Mouse (Mus musculus) bone marrow macrophage, adult 2 months (primary cell): ENCODE results near the gene Iars. TPM values are rescaled to one million over a fixed set of nuclear protein-coding genes. Genes with fewer than 3 reads are reported as not detected.

Source experiments
- H3K27ac ChIP-seq: 2 replicates; pipeline ENCODE4 v1.5.1; 2012; ENCODE audit warnings: low read depth, low read length; ENCODE audit not compliant: insufficient read depth
- H3K4me1 ChIP-seq: 2 replicates; pipeline ENCODE4 v1.6.1; 2012; ENCODE audit warnings: low read length; ENCODE audit not compliant: control insufficient read depth, insufficient read depth
- H3K4me3 ChIP-seq: 2 replicates; pipeline ENCODE4 v1.5.1; 2012; ENCODE audit warnings: mild to moderate bottlenecking, low read length, moderate library complexity; ENCODE audit not compliant: insufficient read depth
- CTCF ChIP-seq: IDR thresholded peaks from 2 replicates; pipeline ENCODE4 v1.5.1; 2012; ENCODE audit warnings: low read depth, mild to moderate bottlenecking, low read length, moderate library complexity
- POLR2A ChIP-seq: IDR thresholded peaks from 2 replicates; pipeline ENCODE4 v1.6.1; 2012; ENCODE audit warnings: mild to moderate bottlenecking, low read depth, low read length, borderline replicate concordance
- polyA plus RNA-seq: library from polyadenylated mRNA; stranded (reverse); fragments of >200 nt; gene quantifications from 2 replicates; pipeline ENCODE4 v1.2.4, GENCODE M21; 2012; ENCODE audit not compliant: missing spikeins, insufficient read depth, insufficient read length

Gene Iars
- polyA plus RNA-seq, 1 experiment, result 33.2 TPM

DNA sequence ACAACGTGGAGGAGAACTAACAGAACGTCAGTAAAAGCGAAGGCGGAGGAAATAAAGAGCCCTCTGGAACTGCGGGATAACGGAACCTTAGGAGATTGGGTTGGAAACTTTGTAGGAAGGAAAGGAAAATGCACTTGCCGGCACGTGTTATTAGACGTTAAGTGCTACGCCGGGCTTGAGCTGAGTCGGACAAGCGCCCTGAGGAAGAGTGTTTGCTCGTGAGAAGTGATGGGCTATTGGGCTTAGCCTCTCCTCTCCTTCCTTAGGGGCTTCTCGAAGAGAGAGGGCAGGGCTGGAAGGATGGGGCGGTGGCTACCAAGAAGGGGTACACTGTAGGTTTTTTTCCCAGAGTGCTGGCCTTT, 28.7 kb upstream of the Iars start:
- TF ChIP-seq CTCF (no peak), POLR2A (no peak)
- Histone ChIP-seq H3K4me1 (peaks cover 3% of the 10 kb centered on the region; the same call in 1 of the 2 replicates), H3K27ac (peak overlapping the region; percentile 69), H3K4me3 (peak overlapping the region; percentile 91)

DNA sequence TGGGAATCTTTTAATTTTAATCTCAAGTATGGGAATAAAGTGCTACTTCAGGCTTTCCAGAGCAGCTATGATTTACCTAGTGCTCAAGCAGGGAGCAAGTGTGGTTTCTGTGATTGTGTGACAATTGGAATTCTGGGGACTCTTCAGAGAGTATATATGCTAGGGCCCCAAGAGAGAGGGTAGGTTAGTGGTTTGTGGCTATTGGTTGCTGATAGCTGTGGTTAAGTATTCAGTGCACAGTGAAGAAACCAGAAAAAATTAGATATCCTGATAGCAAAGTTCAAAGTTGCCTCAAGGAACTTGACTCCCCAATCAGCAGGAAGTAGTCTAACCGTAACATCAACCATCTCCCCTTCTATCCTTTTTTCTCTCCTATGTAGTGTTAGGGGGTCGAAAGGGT, 4.1 kb upstream of the Iars start:
- Histone ChIP-seq H3K4me1 (peaks cover 2% of the 10 kb centered on the region), H3K4me3 (no peak overlapping the region), H3K27ac (no peak overlapping the region)
- TF ChIP-seq CTCF, result no peak
- TF ChIP-seq POLR2A, result no peak

DNA sequence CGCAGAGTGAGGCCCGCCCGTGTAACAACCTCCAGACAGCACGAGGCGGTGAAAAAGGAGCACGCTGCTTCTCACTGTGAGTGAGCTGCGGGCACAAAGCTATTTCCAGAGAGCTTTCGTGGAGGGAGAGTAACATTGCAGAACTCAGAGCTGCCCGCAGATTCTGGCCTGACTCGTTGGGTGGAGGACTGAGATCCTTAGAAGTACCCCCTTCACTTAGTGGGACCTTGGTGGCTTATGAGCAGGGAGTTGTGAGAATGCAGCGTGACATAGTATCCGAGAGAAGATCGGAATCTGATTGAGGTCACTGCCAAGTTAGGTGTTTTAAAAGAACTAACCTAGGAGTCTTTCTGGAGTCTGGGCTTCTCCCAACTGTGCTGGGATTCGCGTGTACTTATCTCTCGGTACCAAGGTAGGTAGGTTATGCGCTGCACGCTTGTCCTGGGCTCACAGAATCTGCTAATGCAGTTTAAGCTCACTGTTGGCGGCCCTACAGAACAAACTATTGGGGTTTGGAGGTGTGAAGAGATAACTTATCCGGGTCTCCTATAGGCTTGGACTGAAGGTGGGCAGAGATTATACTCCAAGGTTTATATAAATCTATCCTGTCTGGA, 440 bp downstream of the Iars start:
- Histone ChIP-seq H3K4me1 (peaks cover 15% of the 10 kb centered on the region), H3K4me3 (peak overlapping the region; percentile 92), H3K27ac (peak overlapping the region; percentile 19; the same call in 1 of the 2 replicates)
- TF ChIP-seq POLR2A, result no peak
- no peak for TF ChIP-seq CTCF

DNA sequence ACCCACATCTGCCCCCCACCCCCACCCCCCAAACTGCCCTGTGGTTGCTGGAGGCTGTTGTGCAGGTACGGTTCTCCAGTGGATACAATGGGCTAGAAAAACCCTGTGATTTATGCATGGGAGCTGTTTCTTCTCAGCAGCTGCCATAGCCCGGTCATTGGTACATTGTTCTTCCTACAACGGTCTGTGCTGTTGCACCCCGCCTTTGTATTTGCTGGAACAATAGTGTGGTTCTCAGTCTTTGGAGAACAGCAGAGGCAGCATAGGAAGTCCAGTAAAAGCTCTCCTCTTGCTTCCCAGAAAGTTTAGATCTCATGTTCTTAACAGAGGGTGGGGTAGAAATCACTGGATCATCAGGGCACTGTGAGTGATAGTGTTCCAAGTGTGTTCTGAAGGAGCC, 2.4 kb downstream of the Iars start:
- Histone ChIP-seq H3K4me1 (peaks cover 13% of the 10 kb centered on the region), H3K4me3 (peak overlapping the region; percentile 39), H3K27ac (peak overlapping the region; percentile 60)
- TF ChIP-seq CTCF, result no peak
- no peak for TF ChIP-seq POLR2A

DNA sequence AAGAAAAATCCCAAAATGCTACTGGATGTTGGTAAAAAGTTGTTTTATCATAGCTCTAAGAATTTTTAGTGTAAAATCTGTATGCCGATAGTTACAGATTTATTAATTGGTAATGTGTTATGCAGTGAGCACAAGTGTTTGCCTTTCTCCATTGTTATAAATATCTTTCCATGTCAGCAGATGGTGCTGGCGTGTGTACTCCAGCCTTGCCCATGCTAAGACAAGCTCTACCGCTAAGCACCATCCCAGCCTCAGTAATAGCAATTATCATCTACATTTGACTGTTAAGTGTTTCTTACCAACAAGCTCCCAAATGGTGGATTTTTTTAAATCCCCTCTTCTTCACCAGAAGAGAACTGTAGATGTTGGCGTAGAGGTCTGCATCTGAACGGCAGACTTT, 9.2 kb downstream of the Iars start:
- Histone ChIP-seq H3K4me1 (no peaks in the 10 kb centered on the region), H3K4me3 (no peak overlapping the region), H3K27ac (no peak overlapping the region)
- TF ChIP-seq CTCF (no peak), POLR2A (no peak)

DNA sequence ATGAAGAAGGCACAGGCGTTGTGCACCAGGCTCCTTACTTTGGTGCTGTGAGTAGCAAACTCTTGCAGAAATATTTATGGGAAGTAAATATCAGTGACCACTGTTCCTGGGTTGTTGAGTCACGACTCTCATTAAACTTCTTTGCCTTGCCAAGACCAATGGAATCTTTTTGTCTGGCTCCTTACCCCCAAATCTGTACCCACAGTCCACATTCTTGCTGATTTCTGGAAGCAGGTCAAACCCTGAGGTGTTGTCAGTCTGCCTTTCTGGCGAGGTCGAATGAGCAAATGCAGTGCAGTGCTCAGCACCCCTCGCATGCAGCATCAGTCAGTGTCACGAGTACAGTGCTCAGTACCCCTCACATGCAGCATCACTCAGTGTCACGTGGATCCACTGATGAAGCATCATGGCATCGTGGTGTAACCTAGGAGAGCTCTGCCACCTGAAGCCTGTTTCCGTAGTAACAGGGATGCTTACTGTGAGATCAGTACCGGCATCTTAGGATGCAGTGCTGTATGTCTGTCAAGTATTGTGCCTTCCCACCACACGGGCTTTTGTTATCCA, 21.4 kb downstream of the Iars start:
- H3K4me1 ChIP-seq, result no peaks in the 10 kb centered on the region
- no peak for TF ChIP-seq POLR2A
- TF ChIP-seq CTCF, result no peak
- no peak overlapping the region for H3K4me3 ChIP-seq
- H3K27ac ChIP-seq, result no peak overlapping the region

DNA sequence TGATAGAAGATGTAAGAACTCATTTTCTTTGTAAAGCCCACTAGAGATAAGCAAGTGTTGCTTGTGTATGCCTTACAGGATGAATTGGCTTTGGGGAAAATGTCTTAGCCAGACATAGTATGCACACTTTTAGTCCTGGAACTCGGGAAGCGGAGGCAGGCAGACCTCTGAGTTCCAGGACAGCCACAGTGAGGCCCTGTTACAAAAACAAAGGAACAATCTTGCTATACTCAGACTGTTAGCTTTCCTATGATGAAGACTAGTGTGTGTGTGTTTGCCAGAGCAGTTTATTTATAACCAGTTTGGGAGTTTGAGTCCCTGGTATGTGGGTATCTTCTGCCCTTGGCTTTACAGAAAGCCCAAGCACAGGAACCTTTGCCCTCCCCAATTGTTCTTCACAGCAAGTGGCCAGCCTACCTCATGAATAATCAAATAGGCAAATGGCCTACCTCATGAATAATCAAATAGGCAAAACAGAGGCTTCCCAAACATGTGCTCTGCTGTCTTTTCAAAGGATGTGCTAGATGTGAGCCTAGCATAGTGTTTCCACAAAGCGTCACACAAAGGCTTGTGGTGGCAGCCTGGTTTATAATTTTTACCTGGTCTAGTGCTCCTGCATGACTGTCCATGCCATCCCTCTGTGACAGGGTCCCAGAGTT, 24.3 kb downstream of the Iars start:
- no peak overlapping the region for H3K4me3 ChIP-seq
- no peak for TF ChIP-seq CTCF
- TF ChIP-seq POLR2A, result no peak
- H3K4me1 ChIP-seq, result no peaks in the 10 kb centered on the region
- H3K27ac ChIP-seq, result no peak overlapping the region

DNA sequence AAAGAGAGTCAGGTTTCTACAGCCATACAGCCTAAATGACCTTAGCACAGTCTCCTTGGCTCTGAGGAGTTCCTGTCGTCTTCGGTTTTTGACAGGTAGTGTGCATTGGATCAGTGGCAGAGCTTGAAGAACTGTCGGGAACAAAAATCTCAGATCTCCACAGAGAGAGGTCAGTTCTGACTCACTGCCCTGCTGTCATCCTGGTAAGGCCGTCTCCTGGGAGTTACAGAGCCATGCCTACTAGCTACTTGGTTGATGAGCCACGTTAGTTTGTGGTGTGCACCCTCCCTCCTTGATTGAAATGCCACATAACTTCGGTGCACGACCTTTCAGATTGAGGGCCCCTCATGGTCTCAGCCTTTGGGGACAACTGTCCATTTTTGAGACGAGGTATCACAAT, 26.4 kb downstream of the Iars start:
- TF ChIP-seq POLR2A (no peak), CTCF (no peak)
- H3K4me3 ChIP-seq, result no peak overlapping the region
- H3K27ac ChIP-seq, result no peak overlapping the region
- H3K4me1 ChIP-seq, result no peaks in the 10 kb centered on the region

DNA sequence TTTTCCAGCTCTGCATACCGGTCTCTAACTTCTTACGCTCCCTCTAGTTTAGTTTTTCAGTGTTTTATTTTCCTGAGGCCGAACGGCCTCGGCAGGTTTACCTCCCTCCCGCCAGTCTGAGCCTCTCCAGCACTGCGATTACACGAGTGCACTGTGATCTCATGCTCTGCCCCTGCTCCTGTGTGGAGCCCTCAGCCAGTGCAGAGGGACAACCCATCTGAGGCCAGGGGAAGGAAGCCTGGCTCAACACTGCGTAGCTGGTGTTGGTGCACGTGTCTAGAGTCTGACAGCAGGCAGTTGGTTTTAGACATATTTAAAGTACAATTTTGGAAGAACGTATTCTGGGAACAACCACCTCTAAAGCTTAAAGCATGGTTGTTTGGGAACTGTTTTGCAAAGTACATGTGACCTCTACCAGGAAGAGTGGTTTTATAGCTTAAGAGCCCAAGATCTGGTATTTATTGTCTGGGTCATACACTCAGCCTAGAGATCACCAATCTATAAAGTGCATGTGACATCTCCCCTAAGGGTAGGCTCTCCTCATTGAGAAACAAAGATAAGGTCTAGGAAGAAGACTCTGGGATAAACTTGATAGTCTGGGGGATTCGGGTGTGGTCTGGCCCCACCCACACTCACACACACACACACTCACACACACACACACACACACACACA, 30.3 kb downstream of the Iars start:
- H3K4me1 ChIP-seq, result no peaks in the 10 kb centered on the region
- no peak overlapping the region for H3K27ac ChIP-seq
- H3K4me3 ChIP-seq, result no peak overlapping the region
- no peak for TF ChIP-seq CTCF
- no peak for TF ChIP-seq POLR2A

DNA sequence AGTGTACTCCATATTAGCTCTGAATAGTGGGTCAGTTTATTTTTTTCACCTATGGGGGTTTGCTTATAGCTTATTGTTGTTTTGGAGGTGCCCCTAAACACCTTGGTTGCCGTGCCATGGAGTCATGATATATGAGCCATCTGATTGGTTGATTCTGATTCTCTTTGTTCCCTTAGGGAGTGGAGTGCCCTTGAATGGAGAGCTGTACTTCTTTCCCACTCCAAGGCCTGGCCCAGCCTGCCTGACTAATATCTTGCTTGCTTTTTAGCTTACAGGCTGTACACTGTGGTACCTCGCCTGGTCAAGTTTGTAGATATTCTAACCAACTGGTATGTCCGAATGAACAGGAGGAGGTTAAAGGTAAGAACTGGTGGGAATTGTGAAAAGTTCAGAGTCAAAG, 37.4 kb downstream of the Iars start:
- Histone ChIP-seq H3K4me1 (no peaks in the 10 kb centered on the region), H3K27ac (no peak overlapping the region), H3K4me3 (no peak overlapping the region)
- no peak for TF ChIP-seq CTCF
- TF ChIP-seq POLR2A, result no peak
